Mouse (Mus musculus) brain, embryonic 14.5 days (tissue): ENCODE data around the gene Il23a.

Source experiments
- CTCF ChIP-seq: fragments of 200-500 bp; IDR thresholded peaks from 2 replicates; pipeline ENCODE4 v1.5.1; 2012; ENCODE audit warnings: inconsistent platforms, mild to moderate bottlenecking, moderate library complexity, borderline replicate concordance; ENCODE audit not compliant: insufficient read depth, insufficient read length; ENCODE audit errors: extremely low read depth
- POLR2A ChIP-seq: fragments of 200-500 bp; IDR thresholded peaks from 2 replicates; pipeline ENCODE4 v1.6.1; 2012; ENCODE audit warnings: mild to moderate bottlenecking, inconsistent platforms, borderline replicate concordance; ENCODE audit not compliant: poor library complexity, insufficient read depth, insufficient read length, severe bottlenecking; ENCODE audit errors: extremely low read depth

DNA sequence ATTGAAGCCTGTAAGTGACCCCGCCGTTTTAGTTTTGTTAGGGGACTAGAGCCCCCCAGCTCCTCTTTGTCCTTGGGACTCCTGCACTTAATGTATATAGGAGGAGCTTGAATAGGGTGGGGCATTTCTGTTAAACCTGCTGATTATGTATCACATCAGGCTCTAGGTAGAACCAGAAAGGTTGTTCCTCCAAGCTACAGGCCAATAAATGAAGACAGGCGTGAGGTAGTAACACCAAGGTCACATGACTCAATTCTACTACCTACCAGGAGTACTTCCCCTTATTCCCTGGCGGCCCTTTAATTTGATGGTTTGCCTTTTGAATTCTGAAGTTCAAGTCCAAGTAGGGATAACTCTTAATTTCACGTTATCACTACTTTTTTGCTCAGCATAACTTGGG lies 39.9 kb upstream of the Il23a start:
- TF ChIP-seq CTCF (no peak), POLR2A (no peak)
